Mouse (Mus musculus): ENCODE measurements at regions not wholly inside any gene's neighbourhood (a gene's known extent, or its start where the extent isn't known, plus 50 kb on each side); places are given as distances from the start of the nearest gene placed in this dataset.

DNA sequence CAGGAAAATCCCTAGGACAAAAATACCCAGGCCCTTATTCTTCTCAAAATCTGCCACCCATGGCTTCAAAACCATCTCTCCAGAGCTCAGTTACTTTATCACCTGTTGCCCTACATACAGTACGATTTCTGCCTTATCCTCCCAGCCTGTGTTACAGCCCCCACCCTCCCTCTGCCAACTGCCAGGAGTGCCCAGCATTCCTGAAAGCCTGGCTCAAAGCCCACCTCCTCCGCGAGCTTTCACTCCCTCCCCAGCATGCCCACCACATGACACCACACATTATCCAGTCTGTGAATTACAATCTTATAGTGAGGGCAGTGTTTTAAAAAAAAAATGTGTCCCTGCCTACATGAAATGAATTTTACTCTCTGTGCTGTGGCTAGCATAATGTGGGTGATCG lies 320.3 kb upstream of the Slc24a5 start:
- 50% methylated on average over 4 of the region's 4 CpGs for WGBS

DNA sequence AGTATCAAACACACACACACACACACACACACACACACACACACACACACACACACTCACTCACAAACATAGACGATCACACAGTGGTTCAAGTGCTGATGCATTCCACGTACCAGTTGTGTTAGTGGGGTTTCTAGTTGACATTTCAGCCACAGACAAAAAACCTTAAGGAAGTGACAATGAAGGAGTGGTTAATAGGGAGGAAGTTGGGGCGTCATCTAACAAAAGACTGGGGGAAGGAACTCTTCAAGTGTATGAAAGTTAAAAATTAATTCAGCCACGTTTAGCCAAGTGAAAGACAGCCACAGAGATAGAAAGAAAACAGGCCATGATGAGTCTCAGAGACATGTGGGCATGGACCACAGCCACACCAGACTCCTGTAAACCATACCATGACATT lies 316.1 kb upstream of the Slc24a5 start:
- H3K4me1 ChIP-seq, result no peaks in the 10 kb centered on the region; the same call in 1 of the 2 replicates
- no peak for ATAC-seq (ENCODE audit: low FRiP score)

More for the DNA sequence above, 320.3 kb upstream of the Slc24a5 start:
- Histone ChIP-seq H3K36me3 (no peaks in the 10 kb centered on the region), H3K4me3 (replicated peaks) (no peak overlapping the region), H3K27me3 (replicated peaks) (no peaks in the 10 kb centered on the region), H3K9ac (replicated peaks) (no peak overlapping the region), H3K4me2 (no peak overlapping the region), H3K4me1 (no peaks in the 10 kb centered on the region; the same call in 1 of the 2 replicates), H3K9me3 (replicated peaks) (no peaks in the 10 kb centered on the region), H3K27ac (replicated peaks) (no peak overlapping the region)
- ATAC-seq (ENCODE audit: low FRiP score), result no peak

DNA sequence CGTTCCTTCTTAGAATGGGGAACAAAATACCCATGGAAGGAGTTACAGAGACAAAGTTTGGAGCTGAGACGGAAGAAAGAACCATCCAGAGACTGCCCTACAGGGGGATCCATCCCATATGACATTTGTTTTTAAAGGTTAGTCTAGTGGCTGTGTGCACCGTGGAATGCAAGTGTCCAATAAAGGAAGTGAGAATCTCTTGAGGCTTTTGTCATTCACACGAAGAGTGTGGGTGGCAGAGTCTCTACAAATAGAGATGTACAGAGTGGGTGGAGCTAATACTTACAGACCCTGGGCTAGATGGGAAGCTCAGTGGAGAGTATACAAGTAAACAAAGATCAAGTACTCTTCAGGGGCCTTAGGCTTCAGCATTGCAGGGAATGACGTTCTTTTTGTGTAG lies 314.2 kb upstream of the Slc24a5 start:
- no peak for ATAC-seq (ENCODE audit: low FRiP score)
- WGBS, result 79% methylated on average over 5 of the region's 5 CpGs
- H3K9me3 ChIP-seq (replicated peaks), result no peaks in the 10 kb centered on the region
- no peaks in the 10 kb centered on the region for H3K36me3 ChIP-seq
- no peak overlapping the region for H3K4me2 ChIP-seq
- no peaks in the 10 kb centered on the region for H3K27me3 ChIP-seq (replicated peaks)
- H3K4me3 ChIP-seq (replicated peaks), result no peak overlapping the region
- H3K9ac ChIP-seq (replicated peaks), result no peak overlapping the region
- H3K4me1 ChIP-seq, result no peaks in the 10 kb centered on the region
- H3K27ac ChIP-seq (replicated peaks), result no peak overlapping the region

More for the DNA sequence above, 316.1 kb upstream of the Slc24a5 start:
- no peak overlapping the region for H3K4me3 ChIP-seq (replicated peaks)
- H3K4me2 ChIP-seq, result no peak overlapping the region
- WGBS, result 70% methylated on average over 4 of the region's 4 CpGs
- H3K36me3 ChIP-seq, result no peaks in the 10 kb centered on the region
- no peak overlapping the region for H3K9ac ChIP-seq (replicated peaks)
- H3K27me3 ChIP-seq (replicated peaks), result no peaks in the 10 kb centered on the region
- no peak overlapping the region for H3K27ac ChIP-seq (replicated peaks)
- H3K9me3 ChIP-seq (replicated peaks), result no peaks in the 10 kb centered on the region

DNA sequence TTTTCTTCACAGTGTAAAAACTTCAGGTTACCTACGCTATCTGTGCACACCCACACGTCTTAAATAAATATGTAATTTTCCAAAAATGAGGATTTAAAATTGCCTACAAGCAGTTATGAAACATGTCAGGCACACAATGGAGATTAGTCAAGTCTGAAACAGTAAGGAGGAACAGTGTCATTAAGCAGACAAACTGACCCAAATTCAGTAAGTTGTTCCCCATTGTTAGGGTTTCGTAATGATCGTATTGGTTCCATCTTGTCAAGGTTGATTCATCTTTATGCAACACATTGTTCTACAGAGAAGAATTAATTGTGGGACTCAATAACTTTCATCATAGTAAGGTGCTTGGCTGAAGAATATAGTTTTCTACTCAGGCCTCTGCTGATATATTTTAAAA lies 312.7 kb upstream of the Slc24a5 start:
- no peak overlapping the region for H3K4me2 ChIP-seq
- H3K4me3 ChIP-seq (replicated peaks), result no peak overlapping the region
- H3K9ac ChIP-seq (replicated peaks), result no peak overlapping the region
- H3K36me3 ChIP-seq, result no peaks in the 10 kb centered on the region
- H3K9me3 ChIP-seq (replicated peaks), result no peaks in the 10 kb centered on the region
- no peak overlapping the region for H3K27ac ChIP-seq (replicated peaks)
- 93% methylated on average over 4 of the region's 4 CpGs for WGBS
- no peaks in the 10 kb centered on the region for H3K27me3 ChIP-seq (replicated peaks)
- no peaks in the 10 kb centered on the region for H3K4me1 ChIP-seq
- no peak for ATAC-seq (ENCODE audit: low FRiP score)

DNA sequence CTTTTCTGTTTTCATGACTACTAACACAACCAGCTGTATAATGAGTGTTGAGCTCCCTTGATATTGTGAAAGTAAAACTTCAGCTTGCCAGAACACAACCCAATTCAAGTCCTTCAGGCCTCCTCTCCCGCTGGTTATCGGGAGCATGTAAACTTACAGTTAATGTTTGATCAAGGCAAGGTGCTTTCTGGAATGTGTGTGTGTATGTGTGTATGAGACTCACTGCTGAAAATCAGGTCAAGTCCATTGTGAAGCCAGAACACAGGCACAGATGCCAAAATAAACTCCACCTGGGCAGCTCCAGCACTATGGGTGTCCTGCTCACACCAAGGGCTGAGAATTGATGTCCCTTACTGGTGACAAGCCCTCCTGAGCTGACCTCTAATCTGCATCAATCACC lies 308.9 kb upstream of the Slc24a5 start:
- WGBS, result 92% methylated on average over 2 of the region's 2 CpGs
- no peak overlapping the region for H3K27ac ChIP-seq (replicated peaks)
- no peak overlapping the region for H3K9ac ChIP-seq (replicated peaks)
- ATAC-seq (ENCODE audit: low FRiP score), result no peak
- peaks cover under 1% of the 10 kb centered on the region; the same call in 1 of the 2 replicates for H3K4me1 ChIP-seq
- no peaks in the 10 kb centered on the region for H3K27me3 ChIP-seq (replicated peaks)
- H3K4me3 ChIP-seq (replicated peaks), result no peak overlapping the region
- no peaks in the 10 kb centered on the region for H3K9me3 ChIP-seq (replicated peaks)
- H3K36me3 ChIP-seq, result no peaks in the 10 kb centered on the region
- no peak overlapping the region for H3K4me2 ChIP-seq

DNA sequence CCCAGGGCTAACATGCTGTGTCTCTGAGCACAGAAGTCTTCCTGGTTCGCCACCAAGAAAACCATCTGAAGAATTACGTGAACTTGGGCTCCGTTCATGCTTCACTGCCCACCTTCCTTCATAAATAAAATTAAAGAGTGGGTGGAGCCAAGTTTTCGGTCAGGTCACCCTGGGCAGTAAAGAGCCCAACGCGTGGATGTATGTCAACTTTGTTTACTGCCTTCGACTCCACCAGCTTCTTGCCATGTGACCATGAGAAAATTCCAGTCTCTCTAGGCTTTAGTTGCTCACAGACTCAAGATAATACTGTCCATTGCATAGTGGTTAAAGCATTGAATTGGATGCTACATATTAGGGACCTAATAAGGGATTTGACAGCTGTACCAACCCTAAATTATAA lies 304.3 kb upstream of the Slc24a5 start:
- Histone ChIP-seq H3K27ac (replicated peaks) (no peak overlapping the region), H3K4me2 (no peak overlapping the region), H3K27me3 (replicated peaks) (no peaks in the 10 kb centered on the region), H3K4me3 (replicated peaks) (no peak overlapping the region), H3K9me3 (replicated peaks) (no peaks in the 10 kb centered on the region), H3K36me3 (no peaks in the 10 kb centered on the region), H3K9ac (replicated peaks) (no peak overlapping the region), H3K4me1 (peaks cover 8% of the 10 kb centered on the region)
- WGBS, result 58% methylated on average over 7 of the region's 7 CpGs
- no peak for ATAC-seq (ENCODE audit: low FRiP score)

DNA sequence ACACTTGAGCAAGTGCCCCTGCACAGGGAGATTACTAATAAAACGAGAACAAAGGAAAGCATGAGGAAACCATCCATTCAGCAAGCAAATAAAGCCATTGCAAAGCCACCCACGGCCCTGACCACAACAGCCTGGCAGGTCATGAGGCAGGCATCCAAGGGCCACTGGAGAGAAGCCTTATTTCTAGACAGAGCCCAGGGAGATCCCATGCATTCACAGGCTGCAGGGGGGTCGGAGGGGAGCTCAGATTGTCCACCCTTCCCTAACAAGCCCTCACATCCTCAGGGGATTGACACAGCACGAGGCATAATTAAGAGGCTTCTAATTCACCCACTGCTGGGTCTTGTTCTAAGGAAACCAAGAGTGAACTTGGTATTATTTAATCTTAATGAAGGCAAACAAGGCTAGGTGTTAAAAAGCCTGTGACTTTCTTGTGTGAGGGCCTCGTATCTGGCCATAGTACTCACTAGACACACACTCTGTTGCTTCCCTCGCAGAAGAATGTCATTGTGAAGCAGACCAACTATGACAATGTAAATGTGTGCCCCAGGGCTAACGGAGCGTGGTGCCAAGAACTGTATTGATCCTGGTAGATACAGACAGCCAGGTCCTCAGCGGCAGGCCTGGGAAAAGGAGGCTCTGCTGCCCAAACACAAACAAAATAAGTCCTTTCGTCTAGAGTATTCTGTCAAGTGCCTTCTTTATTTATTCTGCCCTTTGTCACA lies 303.6 kb upstream of the Slc24a5 start:
- H3K36me3 ChIP-seq, result no peaks in the 10 kb centered on the region
- no peaks in the 10 kb centered on the region for H3K27me3 ChIP-seq (replicated peaks)
- peak; percentile 38; the same call in 1 of the 2 replicates for ATAC-seq (ENCODE audit: low FRiP score)
- no peak overlapping the region for H3K4me2 ChIP-seq
- H3K4me3 ChIP-seq (replicated peaks), result no peak overlapping the region
- H3K9me3 ChIP-seq (replicated peaks), result no peaks in the 10 kb centered on the region
- peaks cover 8% of the 10 kb centered on the region for H3K4me1 ChIP-seq
- H3K9ac ChIP-seq (replicated peaks), result no peak overlapping the region
- no peak overlapping the region for H3K27ac ChIP-seq (replicated peaks)
- 31% methylated on average over 10 of the region's 10 CpGs for WGBS

DNA sequence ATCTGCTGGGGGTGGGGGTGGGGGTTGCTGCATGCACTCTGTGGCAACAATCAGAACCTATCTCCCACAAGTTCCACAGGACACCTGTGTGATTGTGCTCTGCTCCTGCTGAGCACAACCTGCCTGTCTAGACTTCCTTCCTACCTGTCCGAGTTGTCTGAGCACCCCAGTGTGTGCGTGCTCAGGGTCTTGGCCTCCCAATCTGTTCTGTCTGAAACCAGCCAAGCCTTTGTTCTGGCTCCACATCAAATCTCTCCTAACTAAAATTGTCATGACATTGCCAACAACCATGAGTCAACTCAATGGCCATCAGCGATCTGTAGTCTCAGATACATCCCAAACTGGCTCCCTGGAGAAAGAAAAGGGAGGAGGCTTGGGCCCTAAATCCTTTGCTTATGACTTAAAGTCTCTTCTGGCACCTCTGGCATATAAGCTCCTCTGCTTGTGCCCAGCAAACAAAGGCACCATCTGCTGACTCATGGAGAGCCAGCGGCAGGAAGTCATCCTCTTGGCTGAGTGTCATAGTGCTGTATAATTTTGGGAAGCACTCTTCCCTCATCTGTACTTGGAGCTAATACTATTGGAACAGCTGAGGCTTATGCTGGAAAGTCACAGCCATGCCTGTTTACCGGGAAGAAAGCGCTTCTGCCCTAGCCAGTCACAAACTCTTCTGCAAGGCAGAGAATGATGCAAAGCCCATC lies 298.5 kb upstream of the Slc24a5 start:
- no peak overlapping the region for H3K4me3 ChIP-seq (replicated peaks)

DNA sequence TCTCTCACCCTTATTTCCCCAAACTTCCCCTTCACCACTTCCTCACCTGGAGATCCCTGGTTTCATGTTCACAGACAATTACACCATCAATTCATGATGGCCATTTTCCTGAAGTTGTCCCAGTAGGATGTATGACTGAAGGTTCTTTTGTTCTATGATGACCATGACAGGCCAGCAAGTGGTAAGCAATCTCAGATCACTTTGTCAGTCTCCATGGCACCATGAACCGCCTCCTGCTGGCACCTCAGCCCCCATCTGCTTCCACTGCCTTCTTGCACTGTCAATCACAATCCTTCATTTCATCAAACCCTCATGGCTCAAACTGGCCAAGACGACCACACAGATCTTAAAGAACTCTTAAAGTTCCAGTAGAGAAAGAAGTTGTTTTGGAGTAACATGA lies 297.9 kb upstream of the Slc24a5 start:
- 89% methylated on average over 2 of the region's 2 CpGs for WGBS
- H3K9ac ChIP-seq (replicated peaks), result no peak overlapping the region

More for the DNA sequence above, 298.5 kb upstream of the Slc24a5 start:
- peaks cover 15% of the 10 kb centered on the region for H3K4me1 ChIP-seq
- H3K27ac ChIP-seq (replicated peaks), result no peak overlapping the region
- 89% methylated on average over 6 of the region's 6 CpGs for WGBS
- no peak for ATAC-seq (ENCODE audit: low FRiP score)
- no peak overlapping the region for H3K9ac ChIP-seq (replicated peaks)
- no peaks in the 10 kb centered on the region for H3K36me3 ChIP-seq
- no peaks in the 10 kb centered on the region for H3K9me3 ChIP-seq (replicated peaks)
- H3K4me2 ChIP-seq, result no peak overlapping the region
- no peaks in the 10 kb centered on the region for H3K27me3 ChIP-seq (replicated peaks)

DNA sequence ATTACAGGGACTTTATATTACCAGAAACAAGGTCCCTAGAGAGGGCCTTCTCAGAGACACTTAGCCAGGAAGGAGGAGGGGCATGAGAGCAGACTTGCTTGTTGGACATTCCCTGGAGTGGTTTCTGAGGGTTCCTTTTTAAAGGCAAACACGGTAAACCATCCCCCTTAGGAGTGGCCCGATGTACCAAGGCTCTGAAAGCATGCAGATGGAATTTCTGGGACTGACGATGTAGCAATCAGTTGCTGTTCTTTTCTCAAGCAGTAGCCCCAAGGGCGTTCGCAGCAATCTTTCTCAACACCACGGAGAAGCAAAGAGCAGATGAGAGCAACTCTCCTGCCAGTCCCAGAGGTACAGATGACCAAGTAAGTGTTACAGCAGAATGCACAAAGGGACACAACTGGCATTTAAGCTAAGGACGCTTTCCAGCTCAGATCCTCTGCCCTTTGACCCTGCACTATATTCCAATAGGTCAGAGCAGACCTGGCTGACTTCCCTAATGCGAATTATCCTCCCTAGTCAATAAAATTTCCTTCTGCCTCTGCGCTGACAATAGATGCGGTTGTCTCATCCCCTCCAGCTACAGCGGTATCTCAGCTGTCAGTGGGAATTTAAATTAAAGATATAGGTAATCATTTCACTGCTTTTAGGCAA lies 295.7 kb upstream of the Slc24a5 start:
- H3K9ac ChIP-seq (replicated peaks), result no peak overlapping the region
- ATAC-seq (ENCODE audit: low FRiP score), result no peak
- no peaks in the 10 kb centered on the region for H3K9me3 ChIP-seq (replicated peaks)
- no peak overlapping the region for H3K4me3 ChIP-seq (replicated peaks)
- whole genome bisulfite sequencing, result 33% methylated on average over 11 of the region's 11 CpGs
- H3K4me2 ChIP-seq, result peak overlapping the region; percentile 11; the same call in 1 of the 2 replicates
- peaks cover 12% of the 10 kb centered on the region for H3K4me1 ChIP-seq
- H3K27me3 ChIP-seq (replicated peaks), result no peaks in the 10 kb centered on the region
- H3K27ac ChIP-seq (replicated peaks), result no peak overlapping the region
- H3K36me3 ChIP-seq, result no peaks in the 10 kb centered on the region

More for the DNA sequence above, 297.9 kb upstream of the Slc24a5 start:
- no peak for ATAC-seq (ENCODE audit: low FRiP score)
- Histone ChIP-seq H3K36me3 (no peaks in the 10 kb centered on the region), H3K9me3 (replicated peaks) (no peaks in the 10 kb centered on the region), H3K4me1 (peaks cover 12% of the 10 kb centered on the region), H3K27ac (replicated peaks) (no peak overlapping the region), H3K27me3 (replicated peaks) (no peaks in the 10 kb centered on the region), H3K4me2 (no peak overlapping the region), H3K4me3 (replicated peaks) (no peak overlapping the region)

DNA sequence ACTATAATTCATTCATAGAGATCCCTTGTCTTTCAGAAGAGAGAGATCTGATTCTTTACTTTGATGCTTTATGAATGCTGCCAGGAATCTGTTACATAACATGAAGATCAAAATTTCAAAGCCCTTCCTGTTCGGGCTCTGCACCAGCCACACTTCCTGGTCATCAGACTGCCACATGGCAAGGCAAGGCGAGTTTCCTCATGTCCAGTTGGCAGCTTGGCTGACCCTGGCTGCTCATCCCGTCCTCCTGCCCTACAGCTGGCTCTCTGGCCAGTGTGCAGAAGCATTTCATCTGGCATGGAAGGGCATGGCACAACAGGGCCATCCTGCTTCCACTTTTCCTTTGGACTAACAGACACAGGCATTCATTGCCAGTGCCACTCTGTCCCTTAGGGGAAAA lies 292.2 kb upstream of the Slc24a5 start:
- WGBS, result 72% methylated on average over 3 of the region's 3 CpGs
- Histone ChIP-seq H3K4me1 (peaks cover 14% of the 10 kb centered on the region), H3K36me3 (no peaks in the 10 kb centered on the region), H3K9ac (replicated peaks) (no peak overlapping the region), H3K9me3 (replicated peaks) (no peaks in the 10 kb centered on the region), H3K27me3 (replicated peaks) (no peaks in the 10 kb centered on the region), H3K4me3 (replicated peaks) (no peak overlapping the region), H3K27ac (replicated peaks) (no peak overlapping the region), H3K4me2 (no peak overlapping the region)
- no peak for ATAC-seq (ENCODE audit: low FRiP score)

DNA sequence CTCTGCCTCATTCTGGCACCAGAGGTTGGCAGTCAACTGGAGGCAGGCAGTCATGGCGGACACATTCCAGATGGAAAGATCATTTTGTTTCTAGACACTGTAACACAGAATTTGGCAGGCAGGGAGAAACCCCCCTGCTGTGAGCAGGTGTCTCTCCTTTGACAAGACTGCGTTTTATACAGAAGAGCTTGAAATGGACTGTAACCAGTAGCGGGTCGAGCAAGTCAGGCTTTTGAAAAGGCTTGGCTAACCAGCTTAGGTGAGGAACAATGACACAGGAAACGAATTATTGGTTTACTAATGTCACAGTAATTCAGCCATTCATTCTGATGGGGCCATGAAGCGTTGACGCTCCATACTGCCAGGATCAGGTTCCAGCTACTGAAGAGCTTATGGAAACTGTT lies 275.3 kb upstream of the Slc24a5 start:
- Histone ChIP-seq H3K4me1 (peaks cover 4% of the 10 kb centered on the region; the same call in 1 of the 2 replicates), H3K4me2 (no peak overlapping the region), H3K36me3 (no peaks in the 10 kb centered on the region), H3K27me3 (replicated peaks) (no peaks in the 10 kb centered on the region), H3K4me3 (replicated peaks) (no peak overlapping the region), H3K27ac (replicated peaks) (no peak overlapping the region), H3K9ac (replicated peaks) (no peak overlapping the region), H3K9me3 (replicated peaks) (no peaks in the 10 kb centered on the region)
- 20% methylated on average over 7 of the region's 7 CpGs for WGBS
- ATAC-seq (ENCODE audit: low FRiP score), result 0 out of 2 replicates have a peak, but pooled peaks have one; percentile 31
